Mouse (Mus musculus): ENCODE results near the gene Tlcd2. TPM values are rescaled to one million over a fixed set of nuclear protein-coding genes. Genes with fewer than 3 reads are reported as not detected.

Tlcd2 gene
- polyA plus RNA-seq, 1 experiment from 2014 or later = 8.9 TPM

GRCm38 (mm10) chr11:75467512-75468215, 6.1 kb downstream of the Tlcd2 start:
- H3K4me3 ChIP-seq (ENCODE audit: low read depth, low read length) = peak overlapping the region; percentile 33
- no peak overlapping the region for H3K27ac ChIP-seq (ENCODE audit: low read depth, low read length)
- no peaks in the 10 kb centered on the region; the same call in 1 of the 2 replicates for H3K4me1 ChIP-seq (ENCODE audit: control insufficient read depth, insufficient read depth, low read length)
- no peaks in the 10 kb centered on the region for H3K9me3 ChIP-seq (ENCODE audit: control insufficient read depth, low read length)
- ATAC-seq (ENCODE audit: low FRiP score) (peak; percentile 59; the same call in 1 of the 2 replicates), DNase-seq (ENCODE audit: low spot score, missing footprints) (peak; percentile 90)
- H3K27me3 ChIP-seq (ENCODE audit: control insufficient read depth, insufficient read depth, low read length) = no peaks in the 10 kb centered on the region
- H3K4me2 ChIP-seq = peak overlapping the region; percentile 52
- WGBS = 16% methylated on average over 19 of the region's 19 CpGs
- peak overlapping the region; percentile 62 for H3K9ac ChIP-seq (ENCODE audit: low read length)
- H3K36me3 ChIP-seq (ENCODE audit: control insufficient read depth, insufficient read depth, low read length) = no peaks in the 10 kb centered on the region

DNA sequence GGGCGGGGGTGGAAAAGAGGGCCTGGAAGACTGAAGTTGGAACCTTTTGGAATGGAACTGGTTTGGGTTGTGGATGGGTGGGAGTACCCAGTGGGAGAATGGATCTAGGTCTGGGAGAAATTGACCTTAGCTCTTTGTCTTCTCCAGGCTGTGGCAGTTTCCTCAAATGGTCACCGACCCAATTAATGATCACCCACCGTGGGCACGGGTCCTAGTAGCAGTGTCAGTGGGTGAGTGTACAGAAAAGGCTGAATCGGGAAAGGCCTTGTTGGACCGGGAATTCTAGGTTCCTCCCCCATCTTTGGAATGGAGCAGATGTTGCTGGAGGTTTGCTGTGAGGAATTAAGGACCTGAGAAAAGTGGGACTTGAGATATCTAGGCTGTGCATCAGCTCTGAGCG, 6.9 kb downstream of the Tlcd2 start:
- Histone ChIP-seq H3K4me1 (ENCODE audit: control insufficient read depth, insufficient read depth, low read length) (no peaks in the 10 kb centered on the region), H3K36me3 (ENCODE audit: control insufficient read depth, insufficient read depth, low read length) (no peaks in the 10 kb centered on the region), H3K27me3 (ENCODE audit: control insufficient read depth, insufficient read depth, low read length) (no peaks in the 10 kb centered on the region), H3K4me2 (peak overlapping the region; percentile 52), H3K9me3 (ENCODE audit: control insufficient read depth, low read length) (no peaks in the 10 kb centered on the region), H3K9ac (ENCODE audit: low read length) (peak overlapping the region; percentile 62), H3K27ac (ENCODE audit: low read depth, low read length) (no peak overlapping the region), H3K4me3 (ENCODE audit: low read depth, low read length) (peak overlapping the region; percentile 33; the same call in 1 of the 2 replicates)
- DNase-seq (ENCODE audit: low spot score, missing footprints) = no peak
- no peak for ATAC-seq (ENCODE audit: low FRiP score)
- 65% methylated on average over 7 of the region's 7 CpGs for WGBS

- Histone ChIP-seq H3K9me3 (ENCODE audit: control insufficient read depth, low read length) (no peaks in the 10 kb centered on the region), H3K4me2 (no peak overlapping the region), H3K4me3 (ENCODE audit: low read depth, low read length) (no peak overlapping the region), H3K27me3 (ENCODE audit: control insufficient read depth, insufficient read depth, low read length) (no peaks in the 10 kb centered on the region), H3K4me1 (ENCODE audit: control insufficient read depth, insufficient read depth, low read length) (no peaks in the 10 kb centered on the region), H3K36me3 (ENCODE audit: control insufficient read depth, insufficient read depth, low read length) (no peaks in the 10 kb centered on the region), H3K9ac (ENCODE audit: low read length) (no peak overlapping the region), H3K27ac (ENCODE audit: low read depth, low read length) (no peak overlapping the region)
- 89% methylated on average over 4 of the region's 4 CpGs for WGBS
- no peak for ATAC-seq (ENCODE audit: low FRiP score)
- no peak for DNase-seq (ENCODE audit: low spot score, missing footprints)
Measured at GRCm38 (mm10) chr11:75469261-75469660, 7.7 kb downstream of the Tlcd2 start.

- Histone ChIP-seq H3K27me3 (ENCODE audit: control insufficient read depth, insufficient read depth, low read length) (no peaks in the 10 kb centered on the region), H3K36me3 (ENCODE audit: control insufficient read depth, insufficient read depth, low read length) (no peaks in the 10 kb centered on the region), H3K27ac (ENCODE audit: low read depth, low read length) (no peak overlapping the region), H3K4me2 (no peak overlapping the region), H3K4me1 (ENCODE audit: control insufficient read depth, insufficient read depth, low read length) (no peaks in the 10 kb centered on the region), H3K9me3 (ENCODE audit: control insufficient read depth, low read length) (no peaks in the 10 kb centered on the region), H3K4me3 (ENCODE audit: low read depth, low read length) (no peak overlapping the region), H3K9ac (ENCODE audit: low read length) (no peak overlapping the region)
- no peak for ATAC-seq (ENCODE audit: low FRiP score)
- WGBS = 84% methylated on average over 3 of the region's 3 CpGs
- no peak for DNase-seq (ENCODE audit: low spot score, missing footprints)
Measured at GRCm38 (mm10) chr11:75470675-75471074, 9.2 kb downstream of the Tlcd2 start.

- Histone ChIP-seq H3K27ac (ENCODE audit: low read depth, low read length) (no peak overlapping the region), H3K9me3 (ENCODE audit: control insufficient read depth, low read length) (no peaks in the 10 kb centered on the region), H3K4me3 (ENCODE audit: low read depth, low read length) (no peak overlapping the region), H3K27me3 (ENCODE audit: control insufficient read depth, insufficient read depth, low read length) (no peaks in the 10 kb centered on the region), H3K4me1 (ENCODE audit: control insufficient read depth, insufficient read depth, low read length) (no peaks in the 10 kb centered on the region), H3K9ac (ENCODE audit: low read length) (no peak overlapping the region), H3K4me2 (no peak overlapping the region), H3K36me3 (ENCODE audit: control insufficient read depth, insufficient read depth, low read length) (no peaks in the 10 kb centered on the region)
- 88% methylated on average over 11 of the region's 11 CpGs for WGBS
- ATAC-seq (ENCODE audit: low FRiP score) = no peak
- DNase-seq (ENCODE audit: low spot score, missing footprints) = peak; percentile 72
Measured at GRCm38 (mm10) chr11:75472469-75473081, 11.1 kb downstream of the Tlcd2 start.

DNA sequence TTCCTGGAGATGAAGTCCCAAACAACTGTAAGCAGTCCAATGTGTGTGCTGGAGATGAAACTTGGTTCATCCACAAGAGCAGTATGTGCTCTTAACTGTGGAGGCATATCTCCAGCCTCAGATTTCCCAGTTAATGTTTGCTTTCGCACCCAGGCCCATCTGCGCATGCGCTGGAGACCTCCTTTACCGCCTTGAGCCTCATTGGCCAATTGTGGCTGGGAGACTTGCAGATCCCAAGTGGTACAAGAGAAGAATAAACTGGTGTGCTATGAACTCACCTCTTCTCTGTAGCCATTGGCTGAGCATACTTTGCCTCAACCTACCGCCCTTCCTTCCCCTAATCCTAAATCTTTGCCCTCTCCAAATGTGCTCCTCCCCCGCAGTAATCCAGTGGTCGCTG, 11.9 kb downstream of the Tlcd2 start:
- DNase-seq (ENCODE audit: low spot score, missing footprints) (no peak), ATAC-seq (ENCODE audit: low FRiP score) (no peak)
- no peaks in the 10 kb centered on the region for H3K4me1 ChIP-seq (ENCODE audit: control insufficient read depth, insufficient read depth, low read length)
- no peak overlapping the region for H3K4me3 ChIP-seq (ENCODE audit: low read depth, low read length)
- no peaks in the 10 kb centered on the region for H3K36me3 ChIP-seq (ENCODE audit: control insufficient read depth, insufficient read depth, low read length)
- no peak overlapping the region for H3K27ac ChIP-seq (ENCODE audit: low read depth, low read length)
- H3K4me2 ChIP-seq = no peak overlapping the region
- H3K9me3 ChIP-seq (ENCODE audit: control insufficient read depth, low read length) = no peaks in the 10 kb centered on the region
- no peaks in the 10 kb centered on the region for H3K27me3 ChIP-seq (ENCODE audit: control insufficient read depth, insufficient read depth, low read length)
- 55% methylated on average over 7 of the region's 7 CpGs for WGBS
- no peak overlapping the region for H3K9ac ChIP-seq (ENCODE audit: low read length)

- no peaks in the 10 kb centered on the region for H3K9me3 ChIP-seq (ENCODE audit: control insufficient read depth, low read length)
- H3K27me3 ChIP-seq (ENCODE audit: control insufficient read depth, insufficient read depth, low read length) = no peaks in the 10 kb centered on the region
- peaks cover 16% of the 10 kb centered on the region for H3K36me3 ChIP-seq (ENCODE audit: control insufficient read depth, insufficient read depth, low read length)
- H3K4me1 ChIP-seq (ENCODE audit: control insufficient read depth, insufficient read depth, low read length) = peaks cover 8% of the 10 kb centered on the region
- no peak overlapping the region for H3K4me3 ChIP-seq (ENCODE audit: low read depth, low read length)
- no peak overlapping the region for H3K27ac ChIP-seq (ENCODE audit: low read depth, low read length)
- H3K9ac ChIP-seq (ENCODE audit: low read length) = no peak overlapping the region
- DNase-seq (ENCODE audit: low spot score, missing footprints) (no peak), ATAC-seq (ENCODE audit: low FRiP score) (peak; percentile 60)
- H3K4me2 ChIP-seq = peak overlapping the region; percentile 28; the same call in 1 of the 2 replicates
- 14% methylated on average over 3 of the region's 3 CpGs for WGBS
Measured at GRCm38 (mm10) chr11:75486192-75486591, 24.7 kb downstream of the Tlcd2 start.

DNA sequence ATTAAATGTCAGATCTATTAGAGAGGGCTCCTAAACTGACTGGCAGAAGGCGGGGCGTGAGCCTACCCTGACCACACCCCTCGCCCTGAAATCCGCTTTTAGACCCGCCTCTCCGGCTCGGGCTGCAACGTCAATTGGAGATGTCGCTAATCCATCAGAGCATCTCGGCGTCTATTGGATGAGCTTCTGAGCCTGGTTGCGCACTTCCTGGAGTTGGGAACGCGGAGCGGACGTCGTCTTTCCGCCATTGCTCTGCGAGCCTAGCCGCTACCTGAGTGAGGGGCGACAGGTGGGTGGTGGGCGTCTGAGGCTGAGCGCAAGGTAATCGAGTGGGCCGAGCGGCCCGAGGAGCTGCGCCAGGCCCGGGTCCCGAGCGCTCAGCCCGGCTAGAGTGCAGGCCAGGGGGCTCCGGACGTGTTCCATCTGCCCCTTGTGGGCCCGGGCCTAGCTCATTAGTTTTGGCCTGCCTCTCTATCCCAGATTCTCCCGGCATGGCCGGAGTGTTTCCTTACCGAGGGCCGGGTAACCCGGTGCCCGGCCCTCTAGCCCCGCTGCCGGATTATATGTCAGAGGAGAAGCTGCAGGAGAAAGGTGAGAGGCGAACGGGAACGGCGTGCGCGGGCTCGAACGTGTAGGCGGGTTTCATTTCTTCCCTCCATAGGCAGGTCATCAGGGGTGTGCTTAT, 25.2 kb downstream of the Tlcd2 start, which contains the start of gene Prpf8:
Gene Prpf8, plus strand, starts transcription at position 216 of the 685 bp plus-strand sequence.
- Histone ChIP-seq H3K36me3 (ENCODE audit: control insufficient read depth, insufficient read depth, low read length) (peaks cover 21% of the 10 kb centered on the region), H3K9ac (ENCODE audit: low read length) (peak within 1 kb of the TSS; percentile 96), H3K27me3 (ENCODE audit: control insufficient read depth, insufficient read depth, low read length) (no peaks in the 10 kb centered on the region), H3K4me3 (ENCODE audit: low read depth, low read length) (peak within 1 kb of the TSS; percentile 91), H3K27ac (ENCODE audit: low read depth, low read length) (peak within 1 kb of the TSS; percentile 33; the same call in 1 of the 2 replicates), H3K4me1 (ENCODE audit: control insufficient read depth, insufficient read depth, low read length) (peaks cover 8% of the 10 kb centered on the region), H3K9me3 (ENCODE audit: control insufficient read depth, low read length) (no peaks in the 10 kb centered on the region), H3K4me2 (peak within 1 kb of the TSS; percentile 78)
- peak; percentile 99 for DNase-seq (ENCODE audit: low spot score, missing footprints)
- WGBS = under 1% methylated on average over 52 of the region's 52 CpGs
- ATAC-seq (ENCODE audit: low FRiP score) = peak; percentile 100

- Histone ChIP-seq H3K4me3 (ENCODE audit: low read depth, low read length) (peak overlapping the region; percentile 91), H3K27ac (ENCODE audit: low read depth, low read length) (no peak overlapping the region), H3K27me3 (ENCODE audit: control insufficient read depth, insufficient read depth, low read length) (no peaks in the 10 kb centered on the region), H3K36me3 (ENCODE audit: control insufficient read depth, insufficient read depth, low read length) (peaks cover 28% of the 10 kb centered on the region), H3K9ac (ENCODE audit: low read length) (peak overlapping the region; percentile 96), H3K4me2 (peak overlapping the region; percentile 78), H3K4me1 (ENCODE audit: control insufficient read depth, insufficient read depth, low read length) (peaks cover 8% of the 10 kb centered on the region), H3K9me3 (ENCODE audit: control insufficient read depth, low read length) (no peaks in the 10 kb centered on the region)
- WGBS = 53% methylated on average over 6 of the region's 6 CpGs
- ATAC-seq (ENCODE audit: low FRiP score) (no peak), DNase-seq (ENCODE audit: low spot score, missing footprints) (no peak)
Measured at GRCm38 (mm10) chr11:75487496-75487895, 26.0 kb downstream of the Tlcd2 start.
